Mouse (Mus musculus) ES-E14 (cell line): ENCODE data around the gene Tbpl1.

ENCODE experiments used
- HCFC1 ChIP-seq: IDR thresholded peaks from 2 replicates; pipeline ENCODE4 v1.6.1; 2012; ENCODE audit warnings: low read length, inconsistent platforms, borderline replicate concordance; ENCODE audit not compliant: insufficient read depth
- MAFK ChIP-seq: IDR thresholded peaks from 2 replicates; pipeline ENCODE4 v1.6.1; 2014; ENCODE audit warnings: mild to moderate bottlenecking, low read depth, low read length, inconsistent platforms; ENCODE audit not compliant: insufficient read depth

GRCm38 (mm10) chr10:22728257-22728656, 3.5 kb downstream of the Tbpl1 start:
- TF ChIP-seq MAFK (no peak), HCFC1 (no peak)
